Mouse (Mus musculus) layer of hippocampus, adult 9-11 months (tissue): ENCODE results near the gene Scaf1.
A peak's percentile ranks its signal among the peaks of the same experiment; 100 is the strongest.

Experiments
- DNase-seq: peaks from one replicate; pipeline ENCODE4 v3.0.0; 2022

Scaf1 gene

DNA sequence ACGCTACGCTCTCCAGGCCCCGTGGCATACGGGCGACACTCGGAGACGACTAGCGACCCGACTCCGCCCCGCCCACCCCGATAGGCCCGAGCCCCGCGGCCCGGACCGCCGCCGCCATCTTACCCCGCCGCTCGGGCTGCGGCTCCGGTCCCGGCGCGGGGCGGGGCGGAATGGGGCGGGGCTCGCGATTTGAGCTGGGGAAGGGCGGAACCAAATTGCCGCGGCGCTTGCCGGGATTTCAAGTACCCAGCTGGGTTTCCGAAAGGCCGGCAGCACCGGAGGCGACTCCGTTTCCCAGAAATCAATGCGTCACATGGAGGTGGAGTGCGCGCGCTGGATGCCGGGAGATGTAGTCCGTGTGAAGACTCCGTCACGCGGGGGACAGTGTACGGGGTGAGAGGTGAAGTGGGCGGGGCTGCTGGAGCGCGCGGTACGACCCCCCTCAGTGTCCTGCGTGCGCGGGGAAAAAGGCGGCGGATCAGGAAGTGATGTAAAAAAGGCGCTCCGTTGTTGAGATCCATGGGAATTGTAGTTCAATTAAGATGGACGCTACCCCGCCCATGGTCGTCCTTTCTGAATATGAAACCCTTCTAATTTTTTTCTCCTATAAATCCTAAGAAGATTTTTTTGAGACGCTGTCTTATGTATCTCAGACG, at the start of gene Scaf1:
Gene Scaf1, minus strand, starts transcription at position 407 of the 656 bp plus-strand sequence.
- DNase-seq: peak; percentile 100

DNA sequence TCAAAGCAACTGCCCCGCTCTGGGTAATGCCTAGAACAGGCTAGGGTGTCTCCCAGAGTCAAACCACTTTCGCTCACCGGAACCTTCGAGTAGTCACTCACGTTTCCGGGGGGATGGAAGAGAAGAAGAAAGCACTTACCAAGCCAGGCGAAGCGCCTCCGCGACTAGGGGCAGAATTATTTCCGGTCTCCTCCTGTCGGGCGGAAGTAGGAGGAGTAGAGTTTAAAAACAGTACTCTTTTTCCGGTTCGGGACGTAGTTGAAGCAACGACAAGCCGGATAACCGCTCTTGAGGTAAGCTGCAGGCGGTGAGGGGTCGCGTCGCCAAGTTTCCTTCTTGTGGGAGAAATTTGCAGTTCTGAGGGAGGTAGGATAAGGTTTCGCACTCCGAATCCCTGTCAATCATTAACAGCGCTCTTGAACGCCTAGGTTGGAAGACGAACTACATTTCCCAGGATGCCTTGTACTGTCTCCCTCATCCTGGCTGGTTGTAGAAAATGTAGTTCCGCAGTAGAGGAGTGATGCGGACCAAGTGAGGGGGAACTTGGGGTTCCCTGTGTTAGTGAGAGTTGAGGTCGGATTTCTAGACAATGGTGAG, 46.2 kb upstream of the Scaf1 start, which contains the start of the genes Nosip and Prrg2:
Gene Nosip, plus strand, starts transcription at position 191 of the 597 bp plus-strand sequence.
Gene Prrg2, minus strand, starts transcription at position 439 of the 597 bp plus-strand sequence.
- peak; percentile 95 for DNase-seq

DNA sequence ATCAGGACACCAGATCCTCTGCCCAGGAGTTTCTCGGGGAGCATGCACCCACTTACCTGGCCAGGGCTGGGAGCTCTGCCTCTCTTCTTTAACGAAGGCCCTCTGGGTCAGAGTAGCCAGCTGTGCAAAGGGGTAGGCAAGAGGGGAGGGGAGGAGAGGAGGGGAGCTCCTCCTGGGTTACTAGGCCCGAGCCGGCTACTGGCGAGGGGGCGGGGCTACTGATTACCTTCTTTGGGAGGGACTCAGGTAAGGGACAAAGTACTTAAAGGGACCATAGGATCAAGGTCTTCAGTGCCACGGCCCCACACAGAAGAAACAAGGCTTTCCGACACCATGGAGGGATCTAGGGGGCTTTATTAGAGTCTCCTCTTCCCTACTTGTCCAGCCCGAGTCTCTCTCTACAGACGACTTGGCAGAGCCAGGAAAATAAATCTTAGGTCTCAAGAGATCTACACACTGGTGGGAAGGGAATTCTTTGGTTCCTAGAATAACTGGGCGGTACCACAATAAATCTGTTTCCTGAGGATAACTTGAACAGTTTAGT, 45.4 kb upstream of the Scaf1 start:
- no peak for DNase-seq

DNA sequence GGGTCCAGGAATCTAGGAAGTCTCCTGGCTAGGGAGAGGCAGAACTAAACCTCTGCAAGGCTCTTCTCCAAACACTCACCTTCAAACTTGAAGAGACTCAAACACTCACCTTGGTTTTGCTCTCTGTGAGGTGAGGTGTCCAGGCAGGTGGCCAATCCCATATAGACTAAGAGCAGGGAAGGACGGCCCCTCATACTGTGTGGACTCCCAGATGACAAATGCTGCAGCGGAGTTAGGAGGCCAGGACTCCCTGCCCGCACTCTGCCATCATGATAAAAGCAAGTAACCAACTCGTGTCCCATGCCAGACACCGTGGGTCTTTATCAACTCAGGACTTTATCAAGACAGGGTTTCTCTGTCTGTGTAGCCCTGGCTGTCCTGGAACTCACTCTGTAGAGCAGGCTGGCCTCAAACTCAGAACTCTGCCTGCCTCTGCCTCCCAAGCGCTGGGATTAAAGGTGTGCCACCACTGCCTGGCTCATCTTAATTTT, 44.5 kb upstream of the Scaf1 start:
- DNase-seq: no peak

DNA sequence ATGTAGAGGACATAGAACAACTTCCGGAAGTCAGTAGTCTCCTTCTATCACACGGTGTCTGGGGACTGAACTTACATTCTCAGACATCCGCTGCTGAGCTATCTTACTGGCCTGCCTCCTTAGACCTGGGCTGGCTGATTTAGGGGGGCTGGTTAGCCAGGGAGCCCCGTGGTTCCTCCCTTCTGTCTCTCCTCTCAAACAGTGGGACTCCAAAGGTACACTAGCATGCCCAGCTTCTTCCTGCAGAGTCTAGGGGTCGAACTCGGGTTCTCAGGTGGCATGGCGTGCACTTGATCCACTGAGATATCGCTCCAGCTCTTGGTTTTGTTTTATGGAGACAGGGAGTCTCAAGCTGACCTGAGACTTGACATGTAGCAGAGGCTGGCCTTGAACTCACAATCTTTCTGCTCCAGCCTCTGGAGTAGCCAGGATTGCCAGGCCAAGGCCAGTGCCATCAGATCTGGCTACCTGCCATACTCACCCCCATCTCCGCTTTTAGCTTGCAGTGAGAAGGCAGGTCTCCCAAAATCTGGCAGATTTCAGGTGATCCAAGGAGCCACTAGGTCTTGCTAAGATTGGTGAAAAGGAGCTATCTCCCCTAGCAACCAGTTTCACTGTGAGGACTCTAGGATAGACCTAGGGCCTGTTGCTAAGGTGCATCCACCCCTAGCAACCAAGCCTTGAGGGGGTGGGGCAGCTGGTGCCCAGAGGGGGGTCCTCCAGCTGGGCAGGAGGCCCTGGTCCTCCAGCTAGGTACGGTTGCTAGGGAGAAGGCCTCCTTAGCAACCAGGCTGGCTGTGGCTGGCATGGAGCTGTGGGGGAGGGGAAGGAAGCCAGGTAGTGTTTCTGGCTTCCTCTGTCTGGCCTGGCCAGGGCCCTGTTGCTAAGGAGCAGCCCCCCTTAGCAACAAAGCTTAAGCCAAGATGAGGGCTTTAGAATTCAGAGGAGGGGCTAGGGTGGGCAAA, 42.7 kb upstream of the Scaf1 start:
- DNase-seq: no peak

DNA sequence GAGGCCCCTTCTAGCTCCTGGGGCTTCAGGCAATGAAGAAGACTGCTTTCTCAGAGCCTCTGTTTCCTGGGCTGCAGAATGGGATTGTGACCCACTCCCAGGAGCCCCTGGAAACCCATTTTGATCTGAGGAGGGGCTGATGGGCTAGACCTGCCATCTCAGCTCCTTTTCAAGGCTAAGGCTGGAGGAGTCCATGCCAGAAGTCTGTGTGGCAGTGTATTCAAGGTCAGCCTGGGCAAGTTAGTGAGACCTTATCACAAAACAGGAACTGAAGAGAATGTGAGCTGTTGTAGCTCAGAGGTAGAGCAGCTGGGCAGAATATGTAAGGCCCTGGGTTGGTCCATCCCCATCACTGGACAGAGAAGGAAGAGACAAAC, 40.8 kb upstream of the Scaf1 start:
- no peak for DNase-seq

DNA sequence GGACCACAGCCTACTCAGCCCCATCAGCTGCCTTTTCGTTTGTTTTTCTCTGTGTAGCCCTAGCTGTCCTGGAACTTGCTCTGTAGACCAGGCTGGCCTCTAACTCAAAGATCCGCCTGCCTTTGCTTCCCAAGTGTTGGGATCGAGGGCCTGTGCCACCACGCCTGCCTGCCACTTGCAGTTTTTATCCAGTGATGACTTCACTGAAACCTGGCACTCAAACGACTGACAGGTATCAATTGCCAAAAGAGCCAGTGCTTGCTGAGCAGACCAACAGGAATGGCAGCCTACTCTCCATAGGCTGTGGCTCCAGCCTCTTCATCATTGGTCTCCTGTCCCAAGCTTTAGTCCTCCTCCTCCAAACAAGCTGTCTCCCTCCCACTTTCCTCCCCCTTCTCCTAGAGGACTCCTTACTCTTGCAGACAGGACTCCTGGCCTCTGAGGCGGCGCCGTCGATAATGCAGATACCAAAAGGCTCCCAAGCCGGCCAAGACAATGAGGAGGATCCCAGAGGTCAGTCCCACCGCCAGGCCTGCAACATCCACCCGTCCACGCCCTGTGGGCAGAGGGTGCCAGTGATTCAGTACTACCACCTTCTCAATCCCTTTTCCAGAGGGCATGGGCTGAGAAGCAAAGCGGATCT, 40.3 kb upstream of the Scaf1 start:
- DNase-seq: no peak

DNA sequence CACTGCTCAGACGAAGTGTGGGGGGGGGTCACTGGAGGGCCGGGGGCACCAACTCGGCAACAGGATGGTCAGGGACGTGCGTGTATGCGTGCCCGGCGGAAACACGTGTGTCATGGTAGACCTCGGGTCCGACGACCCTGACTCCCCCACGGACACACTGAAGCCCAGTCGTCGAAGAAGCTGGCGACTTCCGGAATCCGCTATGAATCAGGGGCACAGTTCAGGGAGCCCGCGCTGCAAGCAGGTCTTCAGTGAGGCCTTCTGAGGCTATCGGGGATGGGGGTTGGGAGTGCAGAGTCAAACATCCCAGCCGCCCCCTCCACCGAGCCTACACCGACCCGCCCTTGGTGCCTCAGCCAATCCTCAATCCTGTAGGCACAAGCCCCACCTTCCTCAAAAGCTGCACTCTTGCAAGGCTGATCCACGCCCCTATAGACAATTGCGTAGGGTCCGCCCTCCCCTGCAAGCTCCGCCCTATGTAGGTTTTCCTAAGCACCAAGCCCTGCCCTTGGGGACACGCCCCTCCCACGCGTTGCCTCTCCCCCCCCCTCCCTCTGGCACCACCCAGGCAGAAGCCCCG, 37.9 kb upstream of the Scaf1 start:
- peak; percentile 99 for DNase-seq

DNA sequence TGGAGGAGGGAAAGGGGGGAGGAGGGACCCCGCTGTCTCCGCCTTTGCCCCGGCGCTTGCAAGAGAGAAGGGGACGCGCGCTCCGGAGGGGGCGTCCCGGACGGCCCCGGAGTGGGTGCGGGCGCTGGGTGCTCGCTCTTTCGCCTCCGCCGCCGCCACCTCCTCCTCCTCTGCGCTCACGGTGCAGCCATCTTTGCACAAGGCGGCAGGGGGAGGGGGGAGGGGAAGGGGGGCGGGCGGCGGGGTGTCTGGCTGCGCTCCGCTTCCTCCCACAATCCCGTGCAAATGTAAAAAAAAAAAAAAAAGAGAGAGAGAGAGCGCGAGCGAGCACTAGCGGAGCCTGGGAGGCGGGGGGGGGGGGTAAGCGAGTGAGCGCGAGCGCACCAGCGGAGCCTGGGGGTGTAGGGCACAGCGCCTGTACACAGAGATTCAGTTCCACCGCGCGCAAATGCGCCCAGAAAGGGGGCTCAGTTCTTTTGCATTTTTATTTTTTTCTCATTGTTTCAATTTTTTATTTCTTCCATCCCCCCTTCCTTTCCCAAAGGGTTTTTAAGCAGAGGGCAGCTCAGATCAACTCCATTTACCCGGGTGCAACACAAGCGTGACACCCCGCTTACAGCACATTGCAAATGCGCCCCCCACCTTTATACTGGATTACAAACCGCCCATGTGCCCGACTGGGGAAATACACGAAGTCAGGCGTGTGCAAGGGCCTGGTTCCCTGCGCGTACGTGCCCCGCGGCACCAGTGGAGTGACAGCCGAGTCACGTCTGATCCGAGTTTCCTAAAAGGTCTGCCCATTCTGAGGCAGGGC, 37.2 kb upstream of the Scaf1 start:
- DNase-seq: peak; percentile 74

DNA sequence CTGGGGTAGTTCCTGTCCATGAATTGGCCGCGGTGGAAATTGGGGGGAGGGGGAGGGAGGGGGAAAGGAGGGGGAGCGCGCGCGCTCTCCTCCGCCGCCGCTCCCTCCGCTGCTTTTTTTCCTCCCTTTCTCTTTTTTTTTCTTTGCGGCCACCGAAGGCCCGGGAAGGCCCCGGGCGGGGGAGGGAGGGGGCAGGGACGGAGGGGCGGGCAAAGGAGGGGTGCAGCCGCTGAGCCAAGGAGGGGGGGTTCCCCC, 36.6 kb upstream of the Scaf1 start, which contains the start of gene Prr12:
Gene Prr12, minus strand, starts transcription at position 20 of the 255 bp plus-strand sequence.
- DNase-seq: no peak

DNA sequence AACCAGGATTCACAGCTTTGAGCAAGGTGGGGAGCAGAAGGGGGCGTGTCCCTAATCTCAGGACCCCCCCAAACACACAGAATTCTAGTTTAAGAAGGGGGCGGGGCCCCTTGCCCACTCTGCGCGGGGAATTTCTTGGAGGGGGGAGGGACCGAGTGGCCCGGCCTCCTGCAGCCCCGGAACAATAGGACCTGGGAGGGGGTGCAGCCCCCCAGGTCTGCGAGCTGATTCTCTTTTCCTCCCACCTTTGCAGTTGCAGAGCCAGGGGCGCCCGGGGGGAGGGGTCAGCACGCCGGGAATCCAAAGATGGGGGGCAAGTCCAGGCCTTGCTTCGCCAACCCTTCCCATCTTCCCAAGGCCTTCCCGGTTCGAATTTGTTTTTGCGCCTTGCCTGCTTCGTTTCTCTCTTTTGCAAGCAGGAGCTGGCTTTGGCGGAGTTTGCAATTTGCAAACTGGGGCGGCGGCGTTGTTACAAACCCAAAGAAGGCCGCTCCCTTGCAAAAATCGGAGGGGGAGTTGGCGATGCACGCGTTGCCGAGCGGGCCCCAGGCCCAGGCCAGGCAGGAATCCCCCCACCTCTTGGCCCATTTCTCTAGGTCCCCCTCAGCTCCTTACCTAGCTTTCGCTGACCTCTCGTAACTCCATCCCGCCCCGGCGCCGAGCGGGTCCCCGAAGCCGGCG, 36.2 kb upstream of the Scaf1 start:
- no peak for DNase-seq

DNA sequence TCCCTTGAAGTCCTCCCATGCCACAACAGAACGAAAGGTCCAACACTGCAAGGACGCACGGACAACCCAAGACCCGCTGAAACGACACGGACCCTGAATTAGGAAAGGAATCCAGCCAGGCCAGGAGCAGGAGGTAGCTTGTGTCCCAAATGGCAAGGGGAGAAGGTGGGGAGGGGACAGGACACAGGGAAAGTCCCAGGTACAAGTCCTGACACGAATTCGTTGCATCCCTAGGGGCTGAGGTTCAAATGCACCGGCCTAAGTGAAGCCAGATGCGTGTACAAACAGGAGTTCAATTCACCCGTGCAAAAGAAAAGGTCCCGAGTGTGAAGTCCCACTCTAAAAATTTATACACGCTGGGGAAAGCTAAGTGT, 35.4 kb upstream of the Scaf1 start:
- DNase-seq: no peak

DNA sequence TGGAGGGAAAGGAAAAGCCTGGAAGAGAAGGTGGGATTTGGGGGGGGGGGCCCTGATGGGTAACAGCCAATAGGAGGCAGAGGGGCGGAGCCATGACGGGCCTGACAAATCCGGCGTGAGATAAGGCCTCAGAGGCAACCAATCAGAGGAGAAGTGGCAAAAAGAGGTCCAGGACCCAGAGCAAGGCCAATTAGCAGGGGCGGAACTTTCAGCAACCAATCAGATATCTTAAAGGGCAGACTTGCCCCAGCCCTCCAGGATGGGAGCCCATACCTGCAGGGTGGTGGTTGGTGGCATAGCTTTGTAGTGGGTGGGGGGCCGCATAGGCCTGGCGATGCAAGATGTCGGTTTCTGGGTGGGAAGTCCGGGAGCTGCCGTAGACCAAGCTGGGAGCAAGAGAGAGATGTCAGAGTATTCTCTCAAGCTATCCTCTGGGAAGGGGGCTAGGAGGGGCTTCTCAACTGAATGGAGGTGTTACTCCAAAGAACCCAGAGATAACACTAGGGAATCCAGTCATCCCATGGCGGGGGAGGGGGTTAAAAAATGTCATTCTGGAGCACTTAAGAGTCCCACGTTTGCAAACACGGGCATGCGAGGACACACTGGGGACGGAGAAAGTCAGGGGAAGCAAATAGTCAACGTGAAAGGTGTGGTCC, 34.9 kb upstream of the Scaf1 start:
- DNase-seq: peak; percentile 86

DNA sequence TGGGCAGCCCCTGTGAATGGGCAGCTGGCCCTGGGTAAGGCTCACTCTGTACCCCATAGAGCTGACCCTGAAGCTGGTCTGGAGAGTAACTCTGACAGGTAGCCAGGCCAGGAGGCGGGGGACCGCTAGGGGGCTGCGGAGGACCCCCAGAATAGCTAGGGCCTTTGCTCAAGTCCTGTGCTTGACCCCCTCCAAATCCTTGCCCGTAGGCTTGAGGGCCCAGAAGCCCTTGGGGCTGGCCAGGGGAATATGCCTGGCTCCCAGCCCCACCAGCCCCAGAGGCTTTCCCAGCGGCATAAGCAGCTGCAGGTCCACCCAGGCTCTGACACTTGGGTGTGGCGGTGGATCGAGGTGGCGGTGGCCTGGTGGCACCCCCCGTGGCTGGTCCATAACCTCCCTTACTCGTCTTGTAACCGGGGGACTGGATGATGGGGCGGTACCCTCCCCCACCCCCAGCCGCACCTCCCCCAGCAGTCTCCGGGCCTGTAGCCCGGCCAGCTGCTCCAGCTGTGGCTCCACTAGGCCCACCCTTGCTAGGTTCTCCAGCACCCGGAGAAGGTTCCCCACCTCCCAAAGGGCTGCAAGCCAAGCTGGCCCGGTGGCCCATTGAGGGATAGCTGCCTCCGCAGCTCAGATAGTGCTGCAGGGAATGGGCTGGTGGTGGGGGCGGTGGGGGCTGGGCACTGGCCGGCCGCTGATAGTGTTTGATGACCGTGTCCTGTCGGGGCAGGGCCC, 32.9 kb upstream of the Scaf1 start:
- DNase-seq: no peak

DNA sequence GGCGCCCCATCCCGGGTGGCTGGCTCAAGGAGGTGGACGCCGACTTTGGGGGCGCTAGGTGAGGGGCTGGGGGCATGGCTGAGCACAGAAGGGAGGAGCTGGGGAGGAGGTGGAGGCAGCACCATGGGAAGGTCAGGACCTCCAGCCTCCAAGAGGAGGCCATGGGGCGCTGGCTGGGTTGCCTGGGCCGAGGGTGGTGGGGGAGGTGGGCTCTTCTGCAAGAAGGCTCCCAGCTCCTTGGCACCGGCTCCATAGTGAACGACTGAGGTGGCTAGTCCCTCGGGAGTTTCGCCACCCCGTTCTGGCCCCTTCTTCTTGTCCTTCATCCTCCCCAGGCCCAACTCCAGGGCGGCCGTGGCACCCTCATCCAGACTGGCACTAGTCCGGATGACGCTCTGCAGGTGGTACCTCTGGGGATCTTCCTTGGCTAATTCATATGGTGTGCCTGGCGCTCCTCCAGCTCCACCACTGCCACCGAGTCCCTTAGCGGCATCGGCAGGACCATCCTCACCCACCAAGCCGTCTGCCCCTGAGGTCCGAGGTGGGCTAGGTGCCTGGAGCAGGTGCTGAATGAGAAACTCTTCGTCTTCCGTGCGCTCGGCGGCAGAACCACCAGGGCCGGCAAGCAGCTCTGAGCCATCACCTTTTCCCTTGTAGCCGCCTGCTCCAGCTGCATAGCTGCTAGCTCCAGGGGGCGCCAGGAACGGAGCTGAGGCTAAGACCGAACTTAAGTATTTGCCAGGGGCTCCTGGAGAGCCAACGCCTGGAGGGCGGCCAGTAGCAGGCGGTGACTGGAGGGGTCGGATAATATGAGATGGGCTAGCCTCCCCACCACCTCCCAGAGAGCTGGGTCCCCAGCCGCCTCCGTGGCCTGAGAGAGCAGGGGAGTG, 32.1 kb upstream of the Scaf1 start:
- no peak for DNase-seq

DNA sequence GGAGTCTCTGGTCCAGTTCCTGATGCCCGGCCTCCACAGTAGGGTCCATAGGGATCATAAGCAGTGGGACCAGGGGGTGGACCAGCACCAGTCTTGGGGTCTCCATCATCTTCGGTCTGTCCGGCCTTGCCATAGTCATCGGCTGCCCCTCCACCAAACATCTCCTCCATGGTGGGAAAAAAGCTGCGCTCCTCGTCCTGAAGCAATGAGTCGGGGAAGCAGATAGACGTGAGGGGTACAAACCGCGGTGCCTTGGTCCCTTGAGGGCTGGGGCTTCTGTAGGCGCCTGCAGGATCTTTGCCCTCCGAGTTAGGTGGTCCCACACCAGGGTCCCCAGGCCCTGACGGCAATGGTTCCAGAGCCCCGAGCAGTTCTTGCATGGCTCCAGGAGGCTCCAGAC, 31.3 kb upstream of the Scaf1 start:
- DNase-seq: no peak

DNA sequence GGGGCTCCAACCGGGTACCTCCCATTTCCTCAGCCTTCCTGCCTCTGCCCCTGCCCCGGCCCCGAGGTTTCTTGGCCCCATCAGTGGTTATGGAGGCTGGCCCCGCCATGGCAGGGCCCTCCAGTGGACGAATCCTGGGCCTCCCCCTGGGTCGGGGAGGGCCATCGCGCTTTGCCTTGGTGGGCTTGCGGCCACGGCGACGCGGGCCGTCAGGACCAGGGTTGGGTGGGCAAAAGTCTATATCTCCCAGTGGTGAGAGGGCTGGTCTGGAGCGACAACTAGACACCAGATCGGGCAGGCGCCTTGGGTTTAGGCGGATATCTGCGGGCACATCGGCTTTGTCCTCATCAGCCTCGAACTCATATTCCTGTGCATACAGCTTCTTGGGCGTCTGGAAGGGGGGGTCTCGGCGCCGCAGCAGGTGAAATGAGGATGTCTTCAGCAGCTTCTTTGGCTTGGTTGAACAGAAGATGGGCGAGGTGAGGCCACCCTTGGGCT, 30.7 kb upstream of the Scaf1 start:
- DNase-seq: no peak

DNA sequence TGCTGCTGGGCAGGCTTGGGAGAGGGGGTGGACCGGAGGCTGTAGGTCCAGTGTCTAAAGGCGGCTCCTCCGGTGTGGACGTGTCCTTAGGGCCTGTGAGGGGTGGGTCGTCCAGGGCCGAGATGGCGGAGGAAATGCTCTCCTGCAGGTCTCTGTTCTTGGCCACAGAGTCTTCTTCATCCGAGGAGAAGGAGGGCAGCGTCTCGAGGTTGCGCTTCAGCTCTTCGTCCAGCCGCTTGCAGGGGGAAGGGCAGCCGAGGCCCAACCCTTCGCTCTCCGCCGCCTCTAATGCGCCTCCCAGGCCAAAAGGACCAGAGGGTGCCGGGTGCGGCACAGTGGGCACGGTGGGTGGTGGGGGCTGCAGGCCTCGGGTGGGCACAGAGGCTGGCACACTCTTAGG, 29.6 kb upstream of the Scaf1 start:
- no peak for DNase-seq
